Mouse (Mus musculus) Patski (cell line): Measurements from ENCODE around the gene Pias4. TPM values are rescaled to one million over a fixed set of nuclear protein-coding genes. Genes with fewer than 3 reads are reported as not detected.
A peak's percentile ranks its signal among the peaks of the same experiment; 100 is the strongest.

ENCODE experiments used
- ATAC-seq: fragments of 100-300 bp; one replicate; pipeline ENCODE4 v1.8.0; 2021
- CTCF ChIA-PET: fragments of 350-600 bp; sonication (Branson Sonifier 250); formaldehyde crosslinking; loops from one replicate; lab custom pipeline; 2022; ENCODE audit warnings: inconsistent platforms; lab: Charles Lee
- POLR2A ChIA-PET: fragments of 350-600 bp; sonication (Branson Sonifier 250); formaldehyde crosslinking; loops from one replicate; lab custom pipeline; 2022; ENCODE audit warnings: antibody characterized with exemption, inconsistent platforms; lab: Charles Lee
- DNase-seq: peaks from one replicate; pipeline ENCODE4 v3.0.0-alpha.2; 2011; ENCODE audit warnings: low read depth, low spot score
- H3K27me3 ChIP-seq: fragments of 371-371 bp; one replicate; pipeline ENCODE4 v1.5.1; 2021
- CTCF ChIP-seq: fragments of 100-300 bp; IDR thresholded peaks from one replicate; pipeline ENCODE4 v1.5.1; 2021
- in situ Hi-C: fragments of 300-500 bp; cut with MboI; formaldehyde crosslinking; loops from 3 replicates; pipeline ENCODE4 v1.11.1; 2018; ENCODE audit warnings: low pct_unique_long_range_greater_than_20kb, mixed read lengths
- polyA plus RNA-seq: library from polyadenylated mRNA; unstranded; gene quantifications from one replicate; pipeline ENCODE4 v1.2.3, GENCODE M21; 2021

Gene Pias4
- polyA plus RNA-seq, 1 experiment from 2014 or later: 33.9 TPM

DNA sequence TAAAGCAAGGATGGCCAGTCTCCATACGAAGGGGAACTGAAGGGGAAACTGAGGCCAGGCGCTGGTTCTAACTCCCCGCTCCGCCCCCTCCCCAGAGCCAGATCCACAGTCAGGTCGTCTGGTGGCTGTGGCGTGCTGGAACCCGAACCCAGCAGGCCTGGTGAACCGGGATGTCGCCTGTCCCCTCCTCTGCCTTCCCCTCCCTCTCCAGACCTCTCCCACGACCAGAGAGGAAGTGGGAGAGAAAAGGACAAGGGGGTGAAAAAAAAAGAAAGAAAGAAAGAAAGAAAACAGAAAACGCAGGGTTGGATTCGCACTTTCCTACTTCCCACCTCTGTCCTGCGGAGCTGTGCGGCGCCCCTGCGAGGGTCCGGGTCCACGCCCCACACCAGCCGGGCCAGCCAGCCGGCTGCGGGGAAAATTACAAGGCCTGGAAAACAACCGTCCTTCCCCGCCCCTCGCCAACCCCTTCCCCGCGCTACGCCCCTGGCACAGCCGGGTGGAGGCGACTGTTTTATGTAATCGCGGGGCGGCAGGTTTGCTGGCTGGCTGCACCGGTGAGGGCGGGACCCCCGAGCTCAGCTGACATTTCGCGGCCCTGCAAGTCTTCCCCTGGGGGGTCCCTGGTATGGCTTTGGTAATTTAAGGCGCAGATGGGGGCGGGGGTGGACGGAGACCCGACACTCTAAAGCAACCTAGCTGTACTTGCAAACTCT, 32.6 kb downstream of the Pias4 start, which contains the start of gene Zbtb7a:
TSS of gene Zbtb7a (plus strand) at position 255 of the 716 bp plus-strand sequence.
- POLR2A ChIA-PET: interaction anchor here (0.7 to 1.7 kb wide), 4 partner anchors 10 to 53 kb away, joined by 3 to 6 read pairs (median 3); partner anchors contain the start of gene Eef2
- H3K27me3 ChIP-seq: no peaks in the 10 kb centered on the region
- ATAC-seq (no peak), DNase-seq (no peak)
- TF ChIP-seq CTCF: no peak
- in situ Hi-C loops: no loop called here
- CTCF ChIA-PET: no interaction called here

DNA sequence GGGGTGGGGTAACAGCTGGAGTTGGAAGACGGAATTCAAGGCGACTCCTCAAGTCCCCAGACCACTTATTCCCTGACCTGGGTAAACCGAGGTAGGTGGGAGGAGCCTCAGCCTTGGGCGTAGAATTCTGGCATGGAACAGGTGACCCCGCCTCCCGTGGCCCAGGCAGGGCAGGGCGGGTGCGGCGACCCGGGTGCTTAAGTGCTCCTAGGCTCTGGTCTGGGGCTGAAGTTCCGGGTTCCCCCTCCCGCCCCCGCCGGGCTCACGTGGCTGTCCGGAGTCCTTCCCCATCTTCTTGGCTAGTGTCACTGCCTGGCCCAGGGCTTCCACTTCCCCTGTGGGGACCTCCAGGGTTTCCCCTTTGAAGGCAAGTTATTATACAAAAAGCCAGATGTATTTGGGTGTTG, 33.5 kb downstream of the Pias4 start:
- in situ Hi-C loops: no loop called here
- ChIA-PET POLR2A (interaction anchor here (1.7 kb wide), 1 partner anchor 9 kb away, joined by 6 read pairs; no protein-coding TSS in a partner anchor), CTCF (no interaction called here)
- H3K27me3 ChIP-seq: no peaks in the 10 kb centered on the region
- TF ChIP-seq CTCF: no peak
- no peak for DNase-seq
- ATAC-seq: no peak

DNA sequence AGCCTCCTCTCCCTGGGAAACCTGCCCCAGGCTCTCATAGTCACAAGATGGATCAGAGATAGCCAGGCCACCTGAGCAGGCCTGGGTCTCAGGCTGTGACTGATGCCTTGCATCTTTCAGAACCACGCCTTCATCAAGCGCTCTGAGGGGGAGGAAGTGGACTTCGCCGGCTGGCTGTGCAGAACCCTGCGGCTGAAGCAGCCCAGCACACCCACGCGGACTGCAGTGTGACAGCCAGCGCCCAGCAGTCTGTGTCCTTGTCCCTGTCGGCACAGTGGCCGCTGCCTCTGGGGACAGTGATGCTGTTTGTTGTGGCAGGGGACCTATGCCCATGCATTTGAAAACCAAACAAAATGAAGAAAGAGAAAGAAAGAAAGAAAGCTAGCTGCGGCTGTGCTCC, 44.2 kb downstream of the Pias4 start:
- no peak for ATAC-seq
- H3K27me3 ChIP-seq: no peaks in the 10 kb centered on the region
- in situ Hi-C loops: no loop called here
- DNase-seq: no peak
- no peak for TF ChIP-seq CTCF
- CTCF ChIA-PET: no interaction called here
- POLR2A ChIA-PET: no interaction called here

DNA sequence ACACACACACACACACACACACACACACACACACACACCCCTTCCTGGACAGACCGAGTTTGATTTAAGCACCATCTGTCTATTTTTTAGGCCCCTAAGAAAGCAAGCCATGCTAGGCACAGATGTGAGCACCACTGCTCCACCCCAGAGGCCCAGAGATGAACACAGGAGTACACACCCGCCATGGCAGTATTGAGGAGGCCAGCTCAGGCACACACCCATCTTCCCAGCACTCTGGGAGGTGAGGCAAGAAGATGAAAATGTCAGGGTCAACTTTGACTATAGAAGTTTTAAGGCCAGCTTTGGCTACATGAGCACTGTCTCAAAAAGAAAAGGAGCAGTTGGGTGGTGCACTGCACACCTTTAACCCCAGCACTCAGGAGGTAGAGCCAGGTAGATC, 44.8 kb downstream of the Pias4 start:
- ChIA-PET POLR2A (no interaction called here), CTCF (no interaction called here)
- in situ Hi-C loops: no loop called here
- H3K27me3 ChIP-seq: no peaks in the 10 kb centered on the region
- ATAC-seq (no peak), DNase-seq (no peak)
- TF ChIP-seq CTCF: no peak

DNA sequence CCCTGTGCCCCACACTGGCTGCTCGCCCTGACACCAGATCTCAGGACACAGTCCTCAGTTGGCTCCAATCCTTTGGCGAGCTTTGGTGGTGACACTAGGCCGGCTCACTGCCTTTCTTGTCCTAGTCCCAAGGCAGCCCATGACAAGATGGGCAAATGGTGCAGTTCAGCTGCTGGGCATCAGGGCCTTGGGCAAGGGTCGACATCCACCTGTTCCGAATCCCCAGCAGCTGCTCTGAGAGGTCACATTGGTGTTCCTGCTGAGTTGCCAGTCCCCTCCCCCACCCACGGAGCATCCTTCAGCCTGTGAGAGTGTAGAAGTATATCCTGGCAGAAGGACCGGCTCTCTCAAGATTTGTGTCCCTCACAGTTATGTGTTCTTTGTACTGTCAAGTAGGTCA, 47.1 kb downstream of the Pias4 start:
- no peaks in the 10 kb centered on the region for H3K27me3 ChIP-seq
- no peak for TF ChIP-seq CTCF
- POLR2A ChIA-PET: interaction anchor here (1.6 kb wide), 1 partner anchor 7 kb away, joined by 3 read pairs; no protein-coding TSS in a partner anchor
- no peak for DNase-seq
- in situ Hi-C loops: no loop called here
- no peak for ATAC-seq
- CTCF ChIA-PET: no interaction called here

DNA sequence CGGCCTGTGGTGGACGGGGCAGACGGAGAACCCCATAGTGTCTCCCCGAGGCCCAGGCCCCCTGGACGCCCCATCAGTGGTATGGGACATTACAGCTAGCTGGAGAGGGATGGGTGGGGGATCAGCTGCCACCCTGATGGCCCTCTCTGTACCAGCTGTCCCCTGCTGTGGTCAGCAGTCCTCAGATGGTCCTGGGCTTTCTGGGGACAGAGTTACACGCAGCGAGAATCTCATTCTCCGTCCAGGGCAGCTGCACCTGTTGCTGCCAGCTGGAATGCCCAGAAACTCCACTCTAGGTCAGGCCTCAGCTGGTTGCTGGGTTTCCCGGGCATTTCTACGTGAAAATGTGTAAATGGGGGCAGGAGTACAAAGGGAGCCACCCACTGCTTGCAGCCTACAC, 48.1 kb downstream of the Pias4 start:
- H3K27me3 ChIP-seq: no peaks in the 10 kb centered on the region
- ChIA-PET POLR2A (interaction anchor here (1.3 to 1.6 kb wide), 2 partner anchors 8 to 14 kb away, joined by 3 to 4 read pairs; partner anchors contain the start of gene Map2k2), CTCF (no interaction called here)
- no peak for DNase-seq
- ATAC-seq: no peak
- TF ChIP-seq CTCF: no peak
- in situ Hi-C loops: no loop called here

DNA sequence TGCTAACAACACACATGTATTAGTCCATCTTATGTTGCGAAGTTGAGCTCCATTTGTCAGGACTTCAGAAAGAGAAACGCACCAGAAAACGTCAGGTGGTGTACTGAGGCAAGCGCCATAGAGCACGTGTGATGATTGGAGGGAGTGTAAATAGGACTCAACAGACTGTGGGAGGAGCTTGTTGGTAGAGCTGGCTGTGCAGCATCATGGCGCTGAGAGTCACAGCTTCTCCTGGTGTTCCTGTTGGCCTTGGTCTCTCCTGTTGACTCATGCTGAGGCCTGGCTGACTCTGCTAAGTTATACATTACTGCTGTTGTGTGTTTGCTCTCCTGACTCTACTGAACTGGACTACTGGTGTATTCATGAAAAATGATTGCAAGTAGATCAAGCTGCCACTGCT, 54.8 kb downstream of the Pias4 start:
- ChIA-PET POLR2A (no interaction called here), CTCF (no interaction called here)
- ATAC-seq (no peak), DNase-seq (no peak)
- in situ Hi-C loops: no loop called here
- H3K27me3 ChIP-seq: no peaks in the 10 kb centered on the region
- TF ChIP-seq CTCF: no peak

DNA sequence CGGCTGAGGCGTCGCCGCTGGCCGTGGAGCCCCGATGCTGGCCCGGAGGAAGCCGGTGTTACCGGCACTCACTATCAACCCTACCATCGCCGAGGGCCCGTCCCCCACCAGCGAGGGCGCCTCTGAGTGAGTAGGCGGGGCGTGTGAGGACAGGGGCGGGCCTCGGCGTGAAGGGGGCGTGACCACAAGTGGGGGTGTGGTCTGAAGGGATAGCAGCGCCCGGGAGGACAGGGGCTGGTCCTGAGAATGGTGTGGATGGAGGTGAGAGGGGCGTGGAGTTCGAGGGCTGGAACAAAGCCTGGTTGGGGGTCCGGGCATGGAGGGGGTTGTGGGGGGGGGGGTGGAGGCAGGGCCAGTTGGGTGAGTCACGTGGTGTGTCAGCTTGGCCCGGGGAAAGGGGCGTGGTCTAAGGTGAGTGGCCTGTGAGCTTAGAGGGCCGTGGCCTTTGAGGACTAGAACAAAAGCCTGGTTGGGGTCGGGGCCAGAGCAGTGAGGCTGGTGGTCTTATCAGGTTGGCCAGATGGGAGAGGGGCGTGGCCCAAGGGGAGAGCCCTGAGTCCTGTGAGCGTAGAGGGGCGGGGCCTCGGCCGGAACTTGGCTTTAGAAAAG, 61.5 kb downstream of the Pias4 start:
- peak; percentile 25 for DNase-seq
- in situ Hi-C loops: no loop called here
- POLR2A ChIA-PET: interaction anchor here (0.7 to 1.3 kb wide), 2 partner anchors 13 to 26 kb away, joined by 3 to 4 read pairs; no protein-coding TSS in a partner anchor
- CTCF ChIA-PET: interaction anchor here (1.3 kb wide), 1 partner anchor 10 kb away, joined by 3 read pairs; no protein-coding TSS in a partner anchor
- TF ChIP-seq CTCF: no peak
- ATAC-seq: peak; percentile 67
- no peaks in the 10 kb centered on the region for H3K27me3 ChIP-seq

DNA sequence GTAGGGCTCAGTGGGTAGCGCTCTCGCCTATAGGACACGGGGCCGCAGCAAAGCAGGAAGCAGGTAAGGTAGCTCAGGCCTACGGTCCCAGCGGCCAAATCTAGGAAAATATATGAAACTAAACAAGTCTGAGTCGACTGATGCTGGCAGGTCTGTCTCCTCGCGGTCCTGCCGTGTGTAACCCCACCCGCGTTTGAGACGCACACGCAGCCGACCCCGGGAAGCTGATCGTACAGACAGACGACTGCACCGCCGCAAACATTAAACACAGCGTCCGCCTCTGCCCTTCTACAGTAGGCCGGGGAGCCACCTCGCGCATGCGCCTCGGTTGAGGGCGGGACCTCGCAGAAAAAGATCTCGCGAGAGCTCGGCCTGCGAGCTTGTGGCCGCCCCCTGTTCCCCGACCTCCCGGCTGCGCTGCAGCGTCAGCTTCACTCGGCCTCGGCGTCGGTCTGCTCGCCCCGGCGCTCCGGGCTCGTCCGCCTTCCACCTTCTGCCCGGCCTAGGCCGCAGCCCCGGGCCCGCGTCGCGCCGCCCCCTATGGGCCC, 62.1 kb downstream of the Pias4 start, which contains the start of gene Map2k2:
TSS of gene Map2k2 (plus strand) at position 351 of the 548 bp plus-strand sequence.
- H3K27me3 ChIP-seq: no peaks in the 10 kb centered on the region
- TF ChIP-seq CTCF: no peak
- DNase-seq (peak; percentile 73), ATAC-seq (peak; percentile 80)
- ChIA-PET POLR2A (interaction anchor here (0.6 to 1.3 kb wide), 5 partner anchors 11 to 25 kb away, joined by 3 to 10 read pairs (median 4); no protein-coding TSS in a partner anchor), CTCF (interaction anchor here (1.2 to 1.3 kb wide), 3 partner anchors 9 to 27 kb away, joined by 3 to 4 read pairs (median 3); no protein-coding TSS in a partner anchor)
- in situ Hi-C loops: no loop called here

Other genes with a start within 250 kb of the Pias4 start
- gene Lmnb2, start 249.7 kb downstream of the Pias4 start, polyA plus RNA-seq: 24.7 TPM
- gene Gadd45b, start 237.8 kb downstream of the Pias4 start, polyA plus RNA-seq: 53.8 TPM
- 7.2 TPM for gene Gng7, start 153.0 kb downstream of the Pias4 start, polyA plus RNA-seq
- 0.33 TPM for gene Diras1, start 142.3 kb downstream of the Pias4 start, polyA plus RNA-seq
- 14.3 TPM for gene Slc39a3, start 130.5 kb downstream of the Pias4 start, polyA plus RNA-seq
- gene Sgta, start 107.7 kb downstream of the Pias4 start, polyA plus RNA-seq: 129 TPM
- gene Thop1, start 97.9 kb downstream of the Pias4 start, polyA plus RNA-seq: 43.3 TPM
- 0.08 TPM for gene Creb3l3, start 69.0 kb downstream of the Pias4 start, polyA plus RNA-seq
- gene Map2k2, start 62.0 kb downstream of the Pias4 start, polyA plus RNA-seq: 150 TPM
- 40.6 TPM for gene Zbtb7a, start 32.7 kb downstream of the Pias4 start, polyA plus RNA-seq
- gene Eef2, start 8.7 kb upstream of the Pias4 start, polyA plus RNA-seq: 1,798 TPM
- 82.0 TPM for gene Dapk3, start 15.1 kb upstream of the Pias4 start, polyA plus RNA-seq
- 0.50 TPM for gene 4930442H23Rik, start 15.9 kb upstream of the Pias4 start, polyA plus RNA-seq
- gene Nmrk2, start 34.1 kb upstream of the Pias4 start, polyA plus RNA-seq: 0.14 TPM
- 0.04 TPM for gene Atcay, start 62.9 kb upstream of the Pias4 start, polyA plus RNA-seq
- gene Zfr2, start 65.2 kb upstream of the Pias4 start, polyA plus RNA-seq: 11.7 TPM
- gene Matk, start 85.0 kb upstream of the Pias4 start, polyA plus RNA-seq: 1.5 TPM
- gene Mrpl54, start 99.0 kb upstream of the Pias4 start, polyA plus RNA-seq: 98.3 TPM
- 71.4 TPM for gene Apba3, start 99.0 kb upstream of the Pias4 start, polyA plus RNA-seq
- 6.5 TPM for gene Tjp3, start 123.7 kb upstream of the Pias4 start, polyA plus RNA-seq
- gene Pip5k1c, start 125.0 kb upstream of the Pias4 start, polyA plus RNA-seq: 51.5 TPM
- gene Cactin, start 153.2 kb upstream of the Pias4 start, polyA plus RNA-seq: 34.5 TPM
- gene Tbxa2r, start 160.8 kb upstream of the Pias4 start, polyA plus RNA-seq: not detected
- 0.46 TPM for gene Gipc3, start 175.3 kb upstream of the Pias4 start, polyA plus RNA-seq
- 118 TPM for gene Hmg20b, start 182.6 kb upstream of the Pias4 start, polyA plus RNA-seq
- gene Mfsd12, start 189.6 kb upstream of the Pias4 start, polyA plus RNA-seq: 23.9 TPM
- gene 4930404N11Rik, start 197.9 kb upstream of the Pias4 start, polyA plus RNA-seq: 2.7 TPM
- gene Fzr1, start 210.6 kb upstream of the Pias4 start, polyA plus RNA-seq: 62.1 TPM
- gene Dohh, start 216.5 kb upstream of the Pias4 start, polyA plus RNA-seq: 83.4 TPM
- 2.4 TPM for gene Gm48551, start 216.5 kb upstream of the Pias4 start, polyA plus RNA-seq
- gene Gm48552, start 221.1 kb upstream of the Pias4 start, polyA plus RNA-seq: 0.76 TPM
- gene Smim24, start 225.1 kb upstream of the Pias4 start, polyA plus RNA-seq: 0.18 TPM